14 mouse cellular contexts compared by ENCODE assay signal in the genomic region with DNA sequence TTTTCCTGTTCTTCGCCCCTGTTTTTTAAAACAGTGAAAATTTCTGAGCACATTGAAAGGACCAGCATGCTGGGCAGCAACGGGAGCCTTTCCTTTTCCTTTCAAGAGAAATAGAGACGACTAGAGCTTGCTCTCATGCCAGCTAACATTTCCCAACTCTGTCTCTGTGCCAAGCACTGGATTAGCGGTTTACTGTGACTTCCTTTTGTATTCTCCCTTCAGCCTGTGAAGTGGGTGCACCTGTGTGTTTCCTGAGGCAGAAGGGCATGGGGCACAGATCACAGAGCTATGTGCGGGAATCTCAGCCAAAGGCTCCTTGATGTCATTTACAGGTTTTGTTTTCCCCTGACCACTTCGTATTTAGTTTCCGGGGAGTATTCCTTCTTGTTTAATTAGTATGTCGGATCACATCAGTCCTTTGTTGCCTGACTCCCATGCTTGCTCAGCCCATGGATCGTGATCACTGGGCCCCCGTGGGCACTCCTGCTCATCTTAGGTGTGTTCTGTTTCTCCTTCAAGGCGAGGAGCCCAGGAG.
DNase-seq lines count a peak whose midpoint lies in the region.
"Had no signal": no experiment of that assay in that cellular context is flagged by ENCODE, and none has a peak within 500 bp of the region (broad histone marks: within the 10 kb centered on the region; RNA-seq: fewer than 3 reads in every experiment).

No protein-coding gene starts in this region.

- DNase-seq in cerebellum, postnatal 10 days, result peak; percentile 39 to 45
- DNase-seq in cerebellum, adult 8-10 months, result no peak
- DNase-seq in heart, adult 11 months, result peak; percentile 55
- no peak for DNase-seq in heart, postnatal 14 days
- peak; percentile 10 for DNase-seq in left cerebral cortex, postnatal 4 days
- no peak for DNase-seq in left cerebral cortex, postnatal 14 days (ENCODE audit: low spot score in 2 of 2)
- peak; percentile 41 for DNase-seq in Muller cell, postnatal 12 days (ENCODE audit: inconsistent ontology term)
- no peak for DNase-seq in natural killer cell, adult 2 months (ENCODE audit: low spot score in 2 of 2)
- DNase-seq: adrenal gland, adult 8-10 months; cerebellum, adult 9-10 months; gastrocnemius, postnatal 25 days; heart, postnatal 10 days; kidney, adult 11 months; right cerebral cortex, postnatal 14 days had no signal

- intact Hi-C loops in heart, postnatal 14 days (cut with DNase I), result no loop called here
- intact Hi-C loops in left cerebral cortex, postnatal 4 days (cut with DNase I), result no loop called here
- intact Hi-C loops in left cerebral cortex, postnatal 14 days (cut with DNase I), result no loop called here

Comparison
In these comparisons a context has a peak if more than half of its experiments do, and no peak if none do; other contexts are left out.
1. DNase-seq: peak in cerebellum, postnatal 10 days (2 of 2), heart, adult 11 months (single experiment), left cerebral cortex, postnatal 4 days (single experiment) and Muller cell, postnatal 12 days (single experiment); none in cerebellum, adult 8-10 months (single experiment), heart, postnatal 14 days (0 of 2), left cerebral cortex, postnatal 14 days (0 of 2) and natural killer cell, adult 2 months (0 of 2).